16 mouse cellular contexts compared by ENCODE assay signal in genomic region chr13:92650956-92651355, GRCm38 (mm10). TPM values are rescaled to one million over a fixed set of nuclear protein-coding genes. Genes with fewer than 3 reads are reported as not detected.
A peak's percentile ranks its signal among the peaks of the same experiment; 100 is the strongest.
DNase-seq lines count a peak whose midpoint lies in the region; ATAC-seq lines count a peak whose summit lies in the region.
"Had no signal": no experiment of that assay in that cellular context is flagged by ENCODE, and none has a peak within 500 bp of the region (broad histone marks: within the 10 kb centered on the region; RNA-seq: fewer than 3 reads in every experiment).

No protein-coding gene starts in this region.

- 0 out of 2 replicates have a peak overlapping the region, but pooled peaks have one; percentile 20 for H3K27ac ChIP-seq in embryonic facial prominence, embryonic 11.5 days (replicated peaks; ENCODE audit: low read depth, low read length)
- H3K27ac ChIP-seq in embryonic facial prominence, embryonic 10.5 days (replicated peaks), result no peak overlapping the region
- H3K27ac ChIP-seq in brown adipose tissue, adult 24 weeks (replicated peaks; ENCODE audit: low read depth, low read length), result peak overlapping the region; percentile 55
- H3K27ac ChIP-seq in liver, embryonic 13.5 days, result peak overlapping the region; percentile 84
- H3K27ac ChIP-seq: hindbrain, postnatal 0 days had no signal

- H3K9ac ChIP-seq in embryonic facial prominence, embryonic 11.5 days (replicated peaks; ENCODE audit: low read length), result no peak overlapping the region
- H3K9ac ChIP-seq in liver, embryonic 13.5 days, result no peak overlapping the region

- ATAC-seq in embryonic facial prominence, embryonic 11.5 days (replicated peaks; ENCODE audit: insufficient number of reproducible peaks, low FRiP score, low TSS enrichment, low read depth), result no peak
- ATAC-seq in liver, embryonic 13.5 days (ENCODE audit: low read depth), result peak; percentile 76
- ATAC-seq in megakaryocyte, adult 5-6 weeks (ENCODE audit: poor library complexity, severe bottlenecking), result peak; percentile 52
- ATAC-seq: forebrain, embryonic 14.5 days; hindbrain, postnatal 0 days had no signal

- H3K36me3 ChIP-seq in embryonic facial prominence, embryonic 11.5 days (replicated peaks; ENCODE audit: control insufficient read depth, insufficient read depth, low read depth, low read length), result no peaks in the 10 kb centered on the region
- H3K36me3 ChIP-seq in embryonic facial prominence, embryonic 10.5 days (replicated peaks), result no peaks in the 10 kb centered on the region
- peaks cover 7% of the 10 kb centered on the region; the same call in 1 of the 2 replicates for H3K36me3 ChIP-seq in liver, embryonic 13.5 days

- WGBS in embryonic facial prominence, embryonic 11.5 days, result 56% methylated on average over 2 of the region's 2 CpGs
- 71% methylated on average over 2 of the region's 2 CpGs for WGBS in embryonic facial prominence, embryonic 10.5 days
- 57% methylated on average over 2 of the region's 2 CpGs for WGBS in liver, embryonic 13.5 days (ENCODE audit: insufficient replicate concordance)

- intact Hi-C loops in left cerebral cortex, postnatal 10 days (cut with DNase I), result no loop called here

- H3K4me2 ChIP-seq in embryonic facial prominence, embryonic 11.5 days (ENCODE audit: low read depth, low read length), result no peak overlapping the region
- no peak overlapping the region for H3K4me2 ChIP-seq in liver, embryonic 13.5 days
- H3K4me2 ChIP-seq: midbrain, embryonic 11.5 days had no signal

- H3K27me3 ChIP-seq in embryonic facial prominence, embryonic 11.5 days (ENCODE audit: control insufficient read depth, insufficient read depth, low read length), result no peaks in the 10 kb centered on the region
- no peaks in the 10 kb centered on the region for H3K27me3 ChIP-seq in embryonic facial prominence, embryonic 10.5 days (replicated peaks; ENCODE audit: low read depth, poor library complexity, severe bottlenecking)
- H3K27me3 ChIP-seq in liver, embryonic 13.5 days, result no peaks in the 10 kb centered on the region

- DNase-seq in embryonic facial prominence, embryonic 11.5 days (ENCODE audit: low spot score), result no peak
- DNase-seq in embryonic facial prominence, embryonic 10.5 days (ENCODE audit: low spot score), result no peak
- no peak for DNase-seq in liver, embryonic 13.5 days
- no peak for DNase-seq in T-cell, adult 2 months (ENCODE audit: low spot score)
- DNase-seq in ovary, postnatal 10 days (ENCODE audit: low spot score), result no peak
- DNase-seq in left cerebral cortex, postnatal 10 days (ENCODE audit: extremely low spot score in 1 of 2, low spot score in 2 of 2), result no peak
- DNase-seq: adrenal gland, adult 8-10 months; gastrocnemius, postnatal 10 days; heart, postnatal 10 days; layer of hippocampus, adult 9-11 months; spleen, adult 18-20 months had no signal

- no peaks in the 10 kb centered on the region for H3K9me3 ChIP-seq in embryonic facial prominence, embryonic 11.5 days (replicated peaks; ENCODE audit: control insufficient read depth, low read length)
- H3K9me3 ChIP-seq in embryonic facial prominence, embryonic 10.5 days, result no peaks in the 10 kb centered on the region
- H3K9me3 ChIP-seq in liver, embryonic 13.5 days (replicated peaks), result no peaks in the 10 kb centered on the region

- no peak overlapping the region for H3K4me3 ChIP-seq in embryonic facial prominence, embryonic 11.5 days (ENCODE audit: low read depth, low read length)
- no peak overlapping the region for H3K4me3 ChIP-seq in embryonic facial prominence, embryonic 10.5 days
- H3K4me3 ChIP-seq in brown adipose tissue, adult 24 weeks (ENCODE audit: insufficient read depth, low read depth, low read length), result no peak overlapping the region
- no peak overlapping the region for H3K4me3 ChIP-seq in liver, embryonic 13.5 days (replicated peaks)

- no peaks in the 10 kb centered on the region for H3K4me1 ChIP-seq in embryonic facial prominence, embryonic 11.5 days (ENCODE audit: control insufficient read depth, insufficient read depth, low read length)
- H3K4me1 ChIP-seq in embryonic facial prominence, embryonic 10.5 days, result peaks cover 29% of the 10 kb centered on the region
- peaks cover 17% of the 10 kb centered on the region for H3K4me1 ChIP-seq in brown adipose tissue, adult 24 weeks (ENCODE audit: control insufficient read depth, insufficient read depth, insufficient read length, low read length)
- peaks cover 42% of the 10 kb centered on the region for H3K4me1 ChIP-seq in liver, embryonic 13.5 days (replicated peaks)

RNA-seq across cellular contexts. Expression of gene Serinc5, which starts 40.1 kb away (rescaled TPM):
- polyA plus RNA-seq in embryonic facial prominence, embryonic 11.5 days (2014; fragmentation: Nextera tagmentation; extraction: Ambion mirVana), result 7.7 and 9.8 TPM in 2 replicates
- 11.6 TPM in 2 replicates for polyA plus RNA-seq in embryonic facial prominence, embryonic 10.5 days (2016; fragmentation: Nextera tagmentation; extraction: Ambion mirVana)
- 3.2 and 4.0 TPM in 2 replicates for polyA plus RNA-seq in brown adipose tissue, adult 24 weeks (2012; ENCODE audit: insufficient read depth, insufficient read length, missing spikeins)
- polyA plus RNA-seq in liver, embryonic 13.5 days (2015; fragmentation: Nextera tagmentation; extraction: Ambion mirVana), result 14.7 and 20.2 TPM in 2 replicates
- total RNA-seq in megakaryocyte, adult 5-6 weeks (2015), result 10.8 and 12.0 TPM in 2 replicates
- total RNA-seq in megakaryocyte, adult 5-6 weeks (2017), result 9.7 and 11.8 TPM in 2 replicates
- 10 to 100 TPM; 48.0 to 55.7 TPM for total RNA-seq in left cerebral cortex, postnatal 10 days (2021)
